Mouse (Mus musculus) frontal cortex, postnatal 25 days (tissue): ENCODE results near the gene Lix1l.

Experiments used
- DNase-seq, 2 experiments: peaks; one replicate each; pipeline ENCODE4 v3.0.0; 2022; ENCODE audit warnings: low spot score in 2 of 2

The Lix1l gene

GRCm38 (mm10) chr3:96674442-96674841 lies 73.5 kb downstream of the Lix1l start:
- no peak for DNase-seq

- no peak for DNase-seq
These were observed 74.2 kb downstream of the Lix1l start for GRCm38 (mm10) chr3:96675171-96675570.

- no peak for DNase-seq
These were observed 74.7 kb downstream of the Lix1l start for GRCm38 (mm10) chr3:96675690-96676089.
